Mouse (Mus musculus): Measurements from ENCODE around the gene Serinc5. TPM values are rescaled to one million over a fixed set of nuclear protein-coding genes. Genes with fewer than 3 reads are reported as not detected.
A peak's percentile ranks its signal among the peaks of the same experiment; 100 is the strongest.
"Not testable (repeated sequence)": the region's sequence is repeated elsewhere in the genome, so short reads cannot be mapped to it uniquely, and the experiment has no call there.

Serinc5 gene
- polyA plus RNA-seq, 1 experiment from 2014 or later: 26.7 TPM

- Histone ChIP-seq H3K9me3 (replicated peaks) (no peaks in the 10 kb centered on the region), H3K27ac (peak overlapping the region; percentile 97), H3K27me3 (replicated peaks) (no peaks in the 10 kb centered on the region), H3K4me1 (peaks cover 87% of the 10 kb centered on the region), H3K4me3 (no peak overlapping the region), H3K36me3 (no peaks in the 10 kb centered on the region), H3K9ac (peak overlapping the region; percentile 55), H3K4me2 (peak overlapping the region; percentile 66)
- no peak for ATAC-seq
- WGBS (ENCODE audit: insufficient replicate concordance): 22% methylated on average over 3 of the region's 3 CpGs
These were observed 17.0 kb upstream of the Serinc5 start for GRCm38 (mm10) chr13:92593731-92594396.

DNA sequence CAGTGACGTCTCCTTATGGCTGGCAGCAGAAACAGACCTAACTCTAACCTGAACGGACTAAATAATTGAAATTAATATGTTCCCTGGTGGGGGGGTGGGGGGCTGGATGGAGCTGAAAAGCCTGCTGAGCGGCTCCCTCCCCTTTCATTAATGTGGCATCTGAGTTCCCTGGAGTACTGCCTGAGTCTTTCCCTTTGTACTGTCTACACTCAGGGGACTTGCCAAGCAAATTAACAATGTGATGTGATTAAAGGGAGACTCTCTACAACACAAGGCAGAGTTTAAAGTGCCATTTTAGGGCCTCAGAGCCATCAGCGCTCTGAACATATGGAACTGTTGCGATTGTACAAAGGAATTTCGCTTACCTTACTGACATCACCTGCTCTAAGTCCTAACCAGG, 16.4 kb upstream of the Serinc5 start:
- peak overlapping the region; percentile 97 for H3K27ac ChIP-seq

GRCm38 (mm10) chr13:92594907-92595306, 16.0 kb upstream of the Serinc5 start:
- H3K9ac ChIP-seq: peak overlapping the region; percentile 55
- WGBS (ENCODE audit: insufficient replicate concordance): 55% methylated on average over 3 of the region's 3 CpGs
- no peak overlapping the region for H3K4me3 ChIP-seq
- ATAC-seq: no peak
- no peaks in the 10 kb centered on the region for H3K9me3 ChIP-seq (replicated peaks)
- no peaks in the 10 kb centered on the region for H3K36me3 ChIP-seq
- peaks cover 80% of the 10 kb centered on the region for H3K4me1 ChIP-seq
- H3K27me3 ChIP-seq (replicated peaks): no peaks in the 10 kb centered on the region
- peak overlapping the region; percentile 97 for H3K27ac ChIP-seq
- H3K4me2 ChIP-seq: peak overlapping the region; percentile 66

More for the DNA sequence above, 16.4 kb upstream of the Serinc5 start:
- Histone ChIP-seq H3K36me3 (no peaks in the 10 kb centered on the region), H3K27me3 (replicated peaks) (no peaks in the 10 kb centered on the region), H3K9me3 (replicated peaks) (no peaks in the 10 kb centered on the region), H3K4me1 (peaks cover 81% of the 10 kb centered on the region), H3K4me2 (peak overlapping the region; percentile 66), H3K4me3 (no peak overlapping the region), H3K9ac (peak overlapping the region; percentile 55)
- WGBS (ENCODE audit: insufficient replicate concordance): 73% methylated on average over 6 of the region's 6 CpGs
- no peak for ATAC-seq

- Histone ChIP-seq H3K36me3 (no peaks in the 10 kb centered on the region), H3K9ac (peak overlapping the region; percentile 55), H3K4me2 (peak overlapping the region; percentile 66), H3K4me3 (peak overlapping the region; percentile 24), H3K27me3 (replicated peaks) (no peaks in the 10 kb centered on the region), H3K4me1 (peaks cover 78% of the 10 kb centered on the region), H3K9me3 (replicated peaks) (no peaks in the 10 kb centered on the region), H3K27ac (peak overlapping the region; percentile 97)
- 36% methylated on average over 3 of the region's 3 CpGs for WGBS (ENCODE audit: insufficient replicate concordance)
- ATAC-seq: peak; percentile 73
These were observed 15.5 kb upstream of the Serinc5 start for GRCm38 (mm10) chr13:92595424-92595823.

DNA sequence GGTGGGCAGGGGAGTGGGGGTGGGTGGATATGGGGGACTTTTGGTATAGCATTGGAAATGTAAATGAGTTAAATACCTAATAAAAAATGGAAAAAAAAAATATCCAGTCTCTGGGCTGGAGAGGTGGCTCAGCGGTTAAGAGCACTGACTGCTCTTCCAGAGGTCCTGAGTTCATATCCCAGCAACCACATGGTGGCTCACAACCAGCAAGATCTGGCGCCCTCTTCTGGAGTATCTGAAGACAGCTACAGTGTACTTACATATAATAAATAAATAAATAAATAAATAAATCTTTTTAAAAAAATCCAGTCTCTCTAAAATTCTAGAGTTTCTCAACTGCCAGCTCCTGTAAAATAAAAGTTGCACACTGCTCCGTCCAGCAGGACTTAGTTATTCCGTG, 5.6 kb upstream of the Serinc5 start:
- peaks cover 15% of the 10 kb centered on the region for H3K4me1 ChIP-seq
- WGBS (ENCODE audit: insufficient replicate concordance): 81% methylated on average over 4 of the region's 4 CpGs
- not testable (repeated sequence) for H3K4me2 ChIP-seq; H3K27me3 ChIP-seq (replicated peaks); H3K27ac ChIP-seq; H3K36me3 ChIP-seq; H3K9ac ChIP-seq; ATAC-seq; H3K9me3 ChIP-seq (replicated peaks); H3K4me3 ChIP-seq

DNA sequence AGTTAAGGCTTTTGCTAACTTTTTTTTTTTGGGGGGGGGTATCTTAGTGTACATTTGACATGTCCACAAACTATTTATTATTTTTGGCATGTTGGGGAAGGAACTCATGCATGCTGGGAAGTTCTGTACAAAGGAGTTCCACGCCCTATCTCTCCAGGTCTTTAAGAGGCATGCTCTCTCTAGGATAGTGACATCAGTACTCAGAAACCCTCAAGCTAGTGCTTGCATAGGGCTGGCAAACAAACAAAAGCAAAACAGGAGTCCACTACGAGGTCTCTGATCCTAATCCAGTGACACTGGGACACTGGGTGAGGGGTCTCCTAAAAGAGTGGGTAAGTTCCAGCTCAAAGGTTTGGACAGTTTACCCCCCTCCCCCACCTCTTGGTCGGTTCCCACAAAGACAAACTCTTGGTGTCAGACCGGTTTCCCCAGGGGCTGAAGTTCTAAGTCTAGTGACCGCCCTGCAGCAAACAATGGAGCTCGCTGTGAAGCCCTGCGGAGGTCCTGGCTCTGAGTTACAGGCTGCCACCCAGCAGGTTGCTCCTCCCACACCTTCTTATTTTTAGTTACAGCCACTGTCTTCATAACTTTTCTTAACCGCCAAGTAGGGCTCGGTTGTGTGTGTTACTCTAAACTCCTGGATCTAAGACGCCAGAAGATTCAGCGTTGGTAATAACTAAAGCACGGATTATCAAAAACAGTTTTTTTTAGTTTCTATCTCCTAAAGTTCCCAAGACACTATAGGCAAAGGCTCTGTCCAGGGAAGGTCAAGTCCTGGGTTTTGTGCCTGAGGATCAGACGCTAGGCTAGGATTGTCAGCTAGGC, 1.2 kb upstream of the Serinc5 start:
- peaks cover 40% of the 10 kb centered on the region for H3K4me1 ChIP-seq
- ATAC-seq: peak; percentile 25
- no peaks in the 10 kb centered on the region for H3K27me3 ChIP-seq (replicated peaks)
- H3K9me3 ChIP-seq (replicated peaks): no peaks in the 10 kb centered on the region
- H3K36me3 ChIP-seq: peaks cover 8% of the 10 kb centered on the region
- peak overlapping the region; percentile 94 for H3K27ac ChIP-seq
- H3K4me2 ChIP-seq: peak overlapping the region; percentile 92
- WGBS (ENCODE audit: insufficient replicate concordance): 7% methylated on average over 13 of the region's 13 CpGs
- peak overlapping the region; percentile 94 for H3K9ac ChIP-seq
- H3K4me3 ChIP-seq: peak overlapping the region; percentile 91

GRCm38 (mm10) chr13:92611254-92611784, 428 bp downstream of the Serinc5 start:
- Histone ChIP-seq H3K4me3 (peak overlapping the region; percentile 91), H3K9me3 (replicated peaks) (no peaks in the 10 kb centered on the region), H3K36me3 (peaks cover 20% of the 10 kb centered on the region), H3K27ac (peak overlapping the region; percentile 94), H3K9ac (peak overlapping the region; percentile 94), H3K4me1 (peaks cover 53% of the 10 kb centered on the region), H3K4me2 (peak overlapping the region; percentile 92), H3K27me3 (replicated peaks) (no peaks in the 10 kb centered on the region)
- WGBS (ENCODE audit: insufficient replicate concordance): under 1% methylated on average over 43 of the region's 43 CpGs
- ATAC-seq: peak; percentile 74

DNA sequence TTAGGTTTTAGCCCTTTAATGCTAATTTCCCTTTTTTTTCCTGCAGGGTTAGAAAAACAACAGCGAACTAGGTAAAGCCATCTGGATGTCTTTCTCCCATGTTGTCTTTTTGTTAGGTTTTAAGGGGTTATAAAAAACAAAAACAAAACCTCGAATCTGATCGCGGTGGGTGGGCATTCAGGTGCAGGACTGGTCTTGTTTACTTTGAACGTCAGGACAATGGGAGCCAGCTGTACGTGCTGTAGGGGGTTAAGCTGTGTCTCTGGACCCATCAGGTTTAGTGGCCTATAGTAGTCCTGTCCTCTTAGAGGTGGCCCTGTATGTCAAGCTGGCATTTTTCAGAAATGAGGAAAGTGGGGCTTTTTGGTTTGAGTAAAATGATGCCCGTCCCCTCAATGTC, 1.0 kb downstream of the Serinc5 start:
- Histone ChIP-seq H3K27me3 (replicated peaks) (no peaks in the 10 kb centered on the region), H3K4me1 (peaks cover 56% of the 10 kb centered on the region), H3K9ac (peak overlapping the region; percentile 94), H3K27ac (peak overlapping the region; percentile 94), H3K4me2 (peak overlapping the region; percentile 92), H3K36me3 (peaks cover 26% of the 10 kb centered on the region), H3K9me3 (replicated peaks) (no peaks in the 10 kb centered on the region), H3K4me3 (peak overlapping the region; percentile 91)
- no peak for ATAC-seq
- WGBS (ENCODE audit: insufficient replicate concordance): 12% methylated on average over 7 of the region's 7 CpGs

DNA sequence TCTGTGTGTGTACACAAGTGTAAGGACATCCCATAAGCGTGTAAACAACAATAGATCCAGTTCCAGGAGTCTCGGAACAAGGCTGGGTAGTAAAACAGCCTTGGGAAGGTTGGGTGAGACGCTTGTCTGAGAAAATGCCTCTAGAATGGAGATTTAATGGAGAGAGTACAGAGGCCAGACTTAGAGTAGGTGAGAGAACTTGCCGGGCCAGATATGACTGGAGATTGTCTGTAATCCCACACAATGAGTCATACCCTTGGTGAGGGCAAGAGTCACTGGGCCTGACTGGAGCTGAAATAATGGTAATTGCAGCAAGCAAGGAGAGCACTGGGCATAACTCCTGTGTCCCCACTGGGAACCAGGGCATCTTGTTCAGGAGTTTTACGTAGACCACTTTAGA, 2.2 kb downstream of the Serinc5 start:
- peaks cover 26% of the 10 kb centered on the region for H3K36me3 ChIP-seq
- ATAC-seq: no peak
- peak overlapping the region; percentile 92 for H3K4me2 ChIP-seq
- 80% methylated on average over 5 of the region's 5 CpGs for WGBS (ENCODE audit: insufficient replicate concordance)
- no peaks in the 10 kb centered on the region for H3K27me3 ChIP-seq (replicated peaks)
- H3K9me3 ChIP-seq (replicated peaks): no peaks in the 10 kb centered on the region
- H3K9ac ChIP-seq: peak overlapping the region; percentile 94
- peak overlapping the region; percentile 91 for H3K4me3 ChIP-seq
- peak overlapping the region; percentile 94; the same call in 1 of the 2 replicates for H3K27ac ChIP-seq
- peaks cover 56% of the 10 kb centered on the region for H3K4me1 ChIP-seq

GRCm38 (mm10) chr13:92615201-92615600, 4.3 kb downstream of the Serinc5 start:
- ATAC-seq: no peak
- peak overlapping the region; percentile 10; the same call in 1 of the 2 replicates for H3K27ac ChIP-seq
- no peak overlapping the region; the same call in 1 of the 2 replicates for H3K4me2 ChIP-seq
- no peaks in the 10 kb centered on the region for H3K9me3 ChIP-seq (replicated peaks)
- no peaks in the 10 kb centered on the region for H3K27me3 ChIP-seq (replicated peaks)
- no peak overlapping the region for H3K9ac ChIP-seq
- WGBS (ENCODE audit: insufficient replicate concordance): 80% methylated on average over 5 of the region's 5 CpGs
- peaks cover 42% of the 10 kb centered on the region for H3K4me1 ChIP-seq
- H3K36me3 ChIP-seq: peaks cover 26% of the 10 kb centered on the region
- no peak overlapping the region for H3K4me3 ChIP-seq

- 92% methylated on average over 8 of the region's 8 CpGs for WGBS (ENCODE audit: insufficient replicate concordance)
- no peaks in the 10 kb centered on the region for H3K9me3 ChIP-seq (replicated peaks)
- H3K9ac ChIP-seq: no peak overlapping the region
- no peak overlapping the region for H3K4me3 ChIP-seq
- ATAC-seq: no peak
- H3K36me3 ChIP-seq: peaks cover 26% of the 10 kb centered on the region
- no peak overlapping the region for H3K4me2 ChIP-seq
- peaks cover 41% of the 10 kb centered on the region for H3K4me1 ChIP-seq
- H3K27ac ChIP-seq: no peak overlapping the region
- no peaks in the 10 kb centered on the region for H3K27me3 ChIP-seq (replicated peaks)
These were observed 5.6 kb downstream of the Serinc5 start for GRCm38 (mm10) chr13:92616459-92616858.

GRCm38 (mm10) chr13:92626196-92626595, 15.3 kb downstream of the Serinc5 start:
- no peak overlapping the region for H3K27ac ChIP-seq
- H3K27me3 ChIP-seq (replicated peaks): no peaks in the 10 kb centered on the region
- H3K4me1 ChIP-seq: peaks cover 35% of the 10 kb centered on the region
- H3K9ac ChIP-seq: no peak overlapping the region
- H3K9me3 ChIP-seq (replicated peaks): 0 out of 2 replicates have a peak, but pooled peaks cover 6% of the 10 kb centered on the region
- H3K4me3 ChIP-seq: no peak overlapping the region
- peaks cover 50% of the 10 kb centered on the region for H3K36me3 ChIP-seq
- H3K4me2 ChIP-seq: no peak overlapping the region
- no peak for ATAC-seq
- WGBS (ENCODE audit: insufficient replicate concordance): 100% methylated on average over 1 of the region's 1 CpGs
